Mouse (Mus musculus): ENCODE results near the gene Trim43b. TPM values are rescaled to one million over a fixed set of nuclear protein-coding genes. Genes with fewer than 3 reads are reported as not detected.
"Not testable (repeated sequence)": the region's sequence is repeated elsewhere in the genome, so short reads cannot be mapped to it uniquely, and the experiment has no call there.

Gene Trim43b
- not detected in 2 replicates for polyA plus RNA-seq (2014; fragmentation: Nextera tagmentation; extraction: Ambion mirVana)

DNA sequence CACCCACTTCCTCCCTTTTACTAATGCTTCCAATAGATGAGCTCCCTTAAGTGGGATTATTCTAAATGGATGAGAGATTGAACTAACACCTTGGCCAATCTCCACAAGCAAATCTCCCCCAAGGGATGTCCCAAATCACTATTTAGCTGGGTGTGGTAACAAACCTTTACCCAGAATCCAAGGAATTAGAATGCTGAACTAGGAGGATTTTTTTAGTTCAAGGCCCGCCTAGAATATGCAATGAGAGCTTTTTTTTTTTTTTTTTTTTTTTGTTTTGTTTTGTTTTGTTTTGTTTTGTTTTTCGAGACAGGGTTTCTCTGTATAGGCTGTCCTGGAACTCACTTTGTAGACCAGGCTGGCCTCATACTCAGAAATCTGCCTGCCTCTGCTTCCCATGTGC is at the start of gene Trim43b:
Gene Trim43b (minus strand): TSS at position 101 of the 400 bp plus-strand sequence.
- not testable (repeated sequence) for H3K27ac ChIP-seq (ENCODE audit: low read depth, low read length); H3K4me2 ChIP-seq (replicated peaks; ENCODE audit: low read depth, low read length); H3K27me3 ChIP-seq (ENCODE audit: control insufficient read depth, insufficient read depth, low read length); H3K9ac ChIP-seq (ENCODE audit: low read depth, low read length); H3K9me3 ChIP-seq (ENCODE audit: control insufficient read depth, low read length); H3K4me1 ChIP-seq (ENCODE audit: control insufficient read depth, insufficient read depth, low read length); ATAC-seq (ENCODE audit: low FRiP score, low TSS enrichment); H3K4me3 ChIP-seq (ENCODE audit: low read length); H3K36me3 ChIP-seq (ENCODE audit: control insufficient read depth, insufficient read depth, low read length)
- WGBS: 96% methylated on average over 2 of the region's 2 CpGs

DNA sequence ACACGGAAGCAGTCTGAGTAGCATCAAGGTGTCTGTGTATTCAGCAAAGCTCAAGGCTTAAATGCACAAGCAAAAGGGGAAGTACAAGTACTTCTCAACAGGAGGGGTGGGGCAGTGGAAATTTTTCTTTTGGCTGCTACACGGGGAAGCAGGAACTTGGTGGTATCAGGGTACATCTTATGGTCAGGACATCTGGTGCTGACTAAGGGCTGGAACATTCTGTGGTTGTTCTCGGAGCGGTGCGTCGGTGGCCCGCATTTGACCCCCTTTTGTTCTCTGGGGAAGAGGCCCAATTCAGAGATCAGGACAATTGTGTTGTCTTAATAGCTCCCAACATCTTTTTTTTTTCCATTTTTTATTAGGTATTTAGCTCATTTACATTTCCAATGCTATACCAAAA is 11.9 kb upstream of the Trim43b start:
- not testable (repeated sequence) for H3K4me2 ChIP-seq (replicated peaks; ENCODE audit: low read depth, low read length); ATAC-seq (ENCODE audit: low FRiP score, low TSS enrichment); H3K4me3 ChIP-seq (ENCODE audit: low read length); H3K27ac ChIP-seq (ENCODE audit: low read depth, low read length); H3K36me3 ChIP-seq (ENCODE audit: control insufficient read depth, insufficient read depth, low read length); H3K9me3 ChIP-seq (ENCODE audit: control insufficient read depth, low read length); H3K4me1 ChIP-seq (ENCODE audit: control insufficient read depth, insufficient read depth, low read length); H3K9ac ChIP-seq (ENCODE audit: low read depth, low read length); H3K27me3 ChIP-seq (ENCODE audit: control insufficient read depth, insufficient read depth, low read length)
- WGBS: 93% methylated on average over 7 of the region's 7 CpGs

DNA sequence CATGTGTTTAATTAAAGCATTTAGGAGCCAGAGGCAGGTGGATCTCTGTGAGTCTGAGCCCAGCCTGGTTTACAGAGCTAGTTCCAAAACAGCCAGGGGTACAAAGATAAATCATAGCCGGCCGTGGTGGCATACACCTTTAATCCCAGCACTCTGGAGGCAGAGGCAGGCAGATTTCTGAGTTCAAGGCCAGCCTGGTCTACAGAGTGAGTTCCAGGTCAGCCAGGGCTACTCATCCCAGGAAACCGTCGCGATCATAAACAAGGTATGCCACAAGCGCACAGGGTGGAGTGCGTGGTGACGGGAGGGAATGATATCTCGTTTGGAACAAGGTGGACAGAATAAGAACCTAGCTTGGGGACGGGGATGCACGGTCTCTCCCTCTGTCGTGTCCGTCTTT is 5.9 kb downstream of the Trim43b start:
- not testable (repeated sequence) for H3K4me2 ChIP-seq (replicated peaks; ENCODE audit: low read depth, low read length); H3K27ac ChIP-seq (ENCODE audit: low read depth, low read length); H3K4me1 ChIP-seq (ENCODE audit: control insufficient read depth, insufficient read depth, low read length); H3K36me3 ChIP-seq (ENCODE audit: control insufficient read depth, insufficient read depth, low read length); ATAC-seq (ENCODE audit: low FRiP score, low TSS enrichment); H3K9me3 ChIP-seq (ENCODE audit: control insufficient read depth, low read length); H3K4me3 ChIP-seq (ENCODE audit: low read length); H3K9ac ChIP-seq (ENCODE audit: low read depth, low read length); H3K27me3 ChIP-seq (ENCODE audit: control insufficient read depth, insufficient read depth, low read length)
- WGBS: 92% methylated on average over 13 of the region's 13 CpGs

DNA sequence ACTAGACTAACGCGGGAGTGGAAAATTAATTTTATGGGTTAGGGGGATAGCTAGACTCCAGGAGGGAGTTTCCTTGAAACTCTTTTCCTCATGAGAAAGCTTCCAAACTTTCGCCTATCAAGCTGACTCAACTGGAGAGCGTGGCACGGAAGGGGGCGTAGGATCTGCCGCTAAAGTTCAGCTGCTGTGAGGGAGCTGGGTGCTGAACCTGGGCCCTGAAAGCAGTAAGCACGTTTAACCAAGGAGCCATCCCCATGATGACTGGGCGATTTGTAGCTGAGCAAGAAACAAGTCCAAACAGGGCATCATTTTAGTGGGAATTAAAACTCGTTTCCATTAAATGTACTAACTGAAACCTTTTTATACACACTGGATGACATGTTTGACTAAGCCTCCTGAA is 13.0 kb downstream of the Trim43b start:
- WGBS: 34% methylated on average over 10 of the region's 10 CpGs
- H3K4me1 ChIP-seq (ENCODE audit: control insufficient read depth, insufficient read depth, low read length); H3K4me2 ChIP-seq (replicated peaks; ENCODE audit: low read depth, low read length); H3K27me3 ChIP-seq (ENCODE audit: control insufficient read depth, insufficient read depth, low read length); H3K4me3 ChIP-seq (ENCODE audit: low read length); H3K36me3 ChIP-seq (ENCODE audit: control insufficient read depth, insufficient read depth, low read length); H3K27ac ChIP-seq (ENCODE audit: low read depth, low read length); H3K9ac ChIP-seq (ENCODE audit: low read depth, low read length); H3K9me3 ChIP-seq (ENCODE audit: control insufficient read depth, low read length): not testable (repeated sequence)
- ATAC-seq (ENCODE audit: low FRiP score, low TSS enrichment): peak; percentile 66; the same call in 1 of the 2 replicates

DNA sequence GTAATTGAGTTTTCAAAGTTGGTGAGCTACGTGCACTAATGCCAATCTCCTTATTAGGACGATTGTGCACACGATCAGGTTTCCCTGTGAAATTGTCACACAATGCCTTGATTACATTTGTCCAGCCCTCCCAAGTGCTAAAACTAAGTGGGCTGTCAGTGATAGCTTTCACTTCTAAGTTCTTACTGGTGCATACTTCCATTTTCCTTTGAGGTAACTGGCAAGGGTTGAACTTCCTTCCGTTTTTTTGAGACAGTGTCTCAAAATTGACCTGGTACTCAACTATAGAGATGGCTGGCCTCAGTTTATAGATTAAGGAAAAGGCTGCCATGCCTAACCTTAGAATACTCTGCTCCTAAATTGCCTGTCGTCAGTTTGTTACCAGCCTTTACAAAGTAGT is 16.1 kb downstream of the Trim43b start:
- ATAC-seq (ENCODE audit: low FRiP score, low TSS enrichment); H3K4me3 ChIP-seq (ENCODE audit: low read length); H3K9me3 ChIP-seq (ENCODE audit: control insufficient read depth, low read length); H3K9ac ChIP-seq (ENCODE audit: low read depth, low read length); H3K4me2 ChIP-seq (replicated peaks; ENCODE audit: low read depth, low read length); H3K27me3 ChIP-seq (ENCODE audit: control insufficient read depth, insufficient read depth, low read length); H3K27ac ChIP-seq (ENCODE audit: low read depth, low read length); H3K36me3 ChIP-seq (ENCODE audit: control insufficient read depth, insufficient read depth, low read length); H3K4me1 ChIP-seq (ENCODE audit: control insufficient read depth, insufficient read depth, low read length): not testable (repeated sequence)
- 94% methylated on average over 1 of the region's 5 CpGs for WGBS

DNA sequence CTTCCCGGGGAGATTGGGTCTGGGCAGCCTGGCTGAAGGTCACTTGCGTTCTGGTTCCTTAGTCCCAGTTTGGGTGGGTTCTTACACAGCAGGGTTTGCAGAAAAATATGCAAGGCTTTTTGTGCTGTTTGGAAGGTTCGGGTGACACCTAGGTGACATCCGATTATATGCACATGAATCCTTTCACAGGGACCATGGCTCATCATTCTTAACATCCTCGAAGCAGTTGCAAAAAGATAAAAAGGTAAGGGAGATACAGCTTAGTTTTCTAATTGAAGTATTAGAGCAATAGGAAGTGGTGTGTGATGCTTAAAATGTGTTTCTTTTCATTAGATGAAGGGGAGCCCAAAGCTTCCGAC is 25.5 kb downstream of the Trim43b start:
- not testable (repeated sequence) for H3K27me3 ChIP-seq (ENCODE audit: control insufficient read depth, insufficient read depth, low read length); ATAC-seq (ENCODE audit: low FRiP score, low TSS enrichment); H3K4me2 ChIP-seq (replicated peaks; ENCODE audit: low read depth, low read length); H3K9me3 ChIP-seq (ENCODE audit: control insufficient read depth, low read length); H3K27ac ChIP-seq (ENCODE audit: low read depth, low read length); H3K36me3 ChIP-seq (ENCODE audit: control insufficient read depth, insufficient read depth, low read length); H3K4me3 ChIP-seq (ENCODE audit: low read length); H3K4me1 ChIP-seq (ENCODE audit: control insufficient read depth, insufficient read depth, low read length); H3K9ac ChIP-seq (ENCODE audit: low read depth, low read length)
- 97% methylated on average over 2 of the region's 6 CpGs for WGBS

DNA sequence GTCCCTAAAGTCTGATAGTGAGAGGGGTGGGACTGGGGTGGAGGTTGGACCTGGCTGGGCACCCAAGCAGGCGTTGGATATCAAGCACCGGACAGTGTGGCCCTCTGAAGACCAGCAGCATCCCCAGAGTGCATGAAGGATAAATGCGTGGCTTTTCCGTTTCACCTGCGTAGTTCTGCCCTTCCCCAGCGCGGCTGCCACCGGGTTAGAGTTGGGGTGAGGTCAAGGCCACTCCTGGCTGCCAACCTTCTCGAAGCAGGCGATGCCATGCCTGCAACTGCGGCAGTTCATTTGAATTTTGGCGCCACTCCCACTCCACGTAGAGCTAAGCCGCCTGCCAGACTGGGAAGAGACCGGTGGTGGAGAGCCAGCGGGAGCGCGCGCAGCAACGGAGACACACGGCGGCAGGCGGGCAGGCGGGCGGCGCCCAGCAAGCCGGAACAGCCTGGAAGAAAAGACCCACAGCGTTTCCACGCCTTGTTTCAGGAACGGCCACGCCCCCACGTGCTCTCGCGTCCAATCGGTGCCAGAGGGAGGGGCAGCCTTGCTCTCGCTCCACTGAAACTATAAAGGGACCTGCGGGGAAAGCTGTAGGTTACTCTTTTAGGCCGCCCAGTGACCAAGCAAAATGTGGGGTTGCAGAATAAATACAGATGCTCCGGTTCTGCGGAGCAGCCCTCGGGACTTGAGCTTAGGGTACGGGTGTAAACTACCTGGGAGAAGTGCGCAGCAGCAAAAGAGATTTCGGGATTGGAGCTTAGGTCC is 26.1 kb downstream of the Trim43b start:
- 65% methylated on average over 39 of the region's 44 CpGs for WGBS
- peak; percentile 99 for ATAC-seq (ENCODE audit: low FRiP score, low TSS enrichment)
- not testable (repeated sequence) for H3K4me3 ChIP-seq (ENCODE audit: low read length); H3K9me3 ChIP-seq (ENCODE audit: control insufficient read depth, low read length); H3K9ac ChIP-seq (ENCODE audit: low read depth, low read length); H3K27me3 ChIP-seq (ENCODE audit: control insufficient read depth, insufficient read depth, low read length); H3K27ac ChIP-seq (ENCODE audit: low read depth, low read length); H3K4me2 ChIP-seq (replicated peaks; ENCODE audit: low read depth, low read length); H3K36me3 ChIP-seq (ENCODE audit: control insufficient read depth, insufficient read depth, low read length); H3K4me1 ChIP-seq (ENCODE audit: control insufficient read depth, insufficient read depth, low read length)

Other genes with a start within 250 kb of the Trim43b start
- not detected in 2 replicates for gene Bcl2a1a, start 135.9 kb downstream of the Trim43b start, polyA plus RNA-seq (2014; fragmentation: Nextera tagmentation; extraction: Ambion mirVana)
- gene Bcl2a1b, start 106.4 kb upstream of the Trim43b start, polyA plus RNA-seq (2014; fragmentation: Nextera tagmentation; extraction: Ambion mirVana): 1.6 and 2.0 TPM in 2 replicates
- 0.63 TPM in 1 of 2 replicates, not detected in the other for gene Gm29094, start 106.5 kb upstream of the Trim43b start, polyA plus RNA-seq (2014; fragmentation: Nextera tagmentation; extraction: Ambion mirVana)
- gene Mthfs, start 117.8 kb upstream of the Trim43b start, polyA plus RNA-seq (2014; fragmentation: Nextera tagmentation; extraction: Ambion mirVana): 26.7 and 35.9 TPM in 2 replicates

Data from kidney, embryonic 14.5 days (tissue).